ENCODE assay signal across 11 mouse cellular contexts in the genomic region with DNA sequence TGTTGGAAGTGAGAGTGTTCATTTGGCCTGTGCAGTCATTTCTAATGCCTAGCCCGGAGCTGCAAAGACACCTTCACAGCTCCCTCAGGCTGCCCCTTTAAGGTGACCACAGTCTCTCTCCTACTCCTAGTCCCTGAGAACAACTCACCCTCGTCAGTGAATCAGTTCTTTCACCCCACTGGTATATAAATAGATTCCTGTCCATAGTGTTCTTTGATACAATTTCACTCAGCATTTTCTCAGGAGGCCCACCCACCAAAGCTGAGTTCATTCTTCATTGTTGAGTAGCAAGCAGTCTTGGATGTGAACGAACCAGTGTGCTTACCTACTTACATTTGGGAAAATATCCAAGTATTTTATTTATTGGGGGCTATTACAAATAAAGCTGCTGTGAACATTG. TPM values are rescaled to one million over a fixed set of nuclear protein-coding genes. Genes with fewer than 3 reads are reported as not detected.
A peak's percentile ranks its signal among the peaks of the same experiment; 100 is the strongest.
DNase-seq lines count a peak whose midpoint lies in the region; ATAC-seq and TF ChIP-seq lines count a peak whose summit lies in the region.
"Had no signal": no experiment of that assay in that cellular context is flagged by ENCODE, and none has a peak within 500 bp of the region (broad histone marks: within the 10 kb centered on the region; RNA-seq: fewer than 3 reads in every experiment).

No protein-coding gene starts in this region.

- ATAC-seq in heart, embryonic 12.5 days (ENCODE audit: insufficient number of reproducible peaks, low FRiP score): no peak
- no peak for ATAC-seq in lung, embryonic 15.5 days (ENCODE audit: borderline replicate concordance, extremely low read depth, low FRiP score, low TSS enrichment)
- ATAC-seq in embryonic facial prominence, embryonic 13.5 days (ENCODE audit: insufficient number of reproducible peaks, insufficient read depth, low FRiP score, low TSS enrichment, low read depth): no peak

- no peak for TF ChIP-seq POLR2A in olfactory bulb, adult 2 months (IDR thresholded peaks at IDR 0.05; ENCODE audit: insufficient read depth, low read depth, low read length)

- no peak overlapping the region for H3K9ac ChIP-seq in heart, embryonic 12.5 days
- no peak overlapping the region for H3K9ac ChIP-seq in lung, embryonic 15.5 days
- no peak overlapping the region for H3K9ac ChIP-seq in embryonic facial prominence, embryonic 13.5 days
- H3K9ac ChIP-seq: hindbrain, embryonic 13.5 days had no signal

- H3K27ac ChIP-seq in heart, embryonic 12.5 days (ENCODE audit: poor library complexity, severe bottlenecking): peak overlapping the region; percentile 78
- peak overlapping the region; percentile 82 for H3K27ac ChIP-seq in lung, embryonic 15.5 days
- peak overlapping the region; percentile 84 for H3K27ac ChIP-seq in embryonic facial prominence, embryonic 13.5 days
- H3K27ac ChIP-seq in olfactory bulb, adult 2 months (ENCODE audit: insufficient read depth, low read depth, low read length): peak overlapping the region; percentile 31; the same call in 1 of the 2 replicates
- H3K27ac ChIP-seq: midbrain, embryonic 10.5 days had no signal

- WGBS in heart, embryonic 12.5 days: 37% methylated on average over 3 of the region's 3 CpGs
- 27% methylated on average over 3 of the region's 3 CpGs for WGBS in lung, embryonic 15.5 days
- WGBS in embryonic facial prominence, embryonic 13.5 days: 40% methylated on average over 3 of the region's 3 CpGs
- WGBS in olfactory bulb, adult 2 months: 33% methylated on average over 3 of the region's 3 CpGs

- H3K36me3 ChIP-seq in heart, embryonic 12.5 days: no peaks in the 10 kb centered on the region
- H3K36me3 ChIP-seq in lung, embryonic 15.5 days: no peaks in the 10 kb centered on the region
- no peaks in the 10 kb centered on the region for H3K36me3 ChIP-seq in embryonic facial prominence, embryonic 13.5 days
- H3K36me3 ChIP-seq: hindbrain, embryonic 13.5 days; midbrain, embryonic 10.5 days had no signal

- DNase-seq in heart, adult 11 months: no peak
- no peak for DNase-seq in lung, adult 18-20 months
- DNase-seq in adrenal gland, postnatal 14 days: no peak
- no peak for DNase-seq in cerebellum, postnatal 25 days
- DNase-seq: cerebellum, adult 9-10 months had no signal

- no peak overlapping the region for H3K4me2 ChIP-seq in heart, embryonic 12.5 days
- peak overlapping the region; percentile 29; the same call in 1 of the 2 replicates for H3K4me2 ChIP-seq in lung, embryonic 15.5 days
- H3K4me2 ChIP-seq in embryonic facial prominence, embryonic 13.5 days: no peak overlapping the region
- H3K4me2 ChIP-seq: hindbrain, embryonic 13.5 days had no signal

- H3K9me3 ChIP-seq in heart, embryonic 12.5 days (replicated peaks): no peaks in the 10 kb centered on the region
- no peaks in the 10 kb centered on the region for H3K9me3 ChIP-seq in lung, embryonic 15.5 days
- H3K9me3 ChIP-seq in embryonic facial prominence, embryonic 13.5 days: no peaks in the 10 kb centered on the region
- H3K9me3 ChIP-seq: hindbrain, embryonic 13.5 days; midbrain, embryonic 10.5 days had no signal

- H3K4me3 ChIP-seq in heart, embryonic 12.5 days: no peak overlapping the region
- no peak overlapping the region for H3K4me3 ChIP-seq in lung, embryonic 15.5 days
- no peak overlapping the region for H3K4me3 ChIP-seq in embryonic facial prominence, embryonic 13.5 days
- H3K4me3 ChIP-seq in olfactory bulb, adult 2 months (ENCODE audit: insufficient read depth, low read depth, low read length): no peak overlapping the region
- H3K4me3 ChIP-seq: hindbrain, embryonic 13.5 days; midbrain, embryonic 10.5 days had no signal

- peaks cover 26% of the 10 kb centered on the region for H3K4me1 ChIP-seq in heart, embryonic 12.5 days (replicated peaks)
- H3K4me1 ChIP-seq in lung, embryonic 15.5 days: peaks cover 18% of the 10 kb centered on the region
- H3K4me1 ChIP-seq in embryonic facial prominence, embryonic 13.5 days: peaks cover 19% of the 10 kb centered on the region
- H3K4me1 ChIP-seq in olfactory bulb, adult 2 months (ENCODE audit: control insufficient read depth, insufficient read depth, low read length): peaks cover 19% of the 10 kb centered on the region
- H3K4me1 ChIP-seq: hindbrain, embryonic 13.5 days had no signal

- no peaks in the 10 kb centered on the region for H3K27me3 ChIP-seq in heart, embryonic 12.5 days (replicated peaks)
- H3K27me3 ChIP-seq in lung, embryonic 15.5 days: no peaks in the 10 kb centered on the region
- no peaks in the 10 kb centered on the region for H3K27me3 ChIP-seq in embryonic facial prominence, embryonic 13.5 days
- H3K27me3 ChIP-seq: hindbrain, embryonic 13.5 days had no signal

- TF ChIP-seq CTCF in olfactory bulb, adult 2 months (IDR thresholded peaks at IDR 0.05; ENCODE audit: insufficient read depth, low read depth, low read length): no peak

RNA-seq across cellular contexts. Expression of a gene that starts 21.7 kb away (rescaled TPM):
- 24.0 and 24.7 TPM in 2 replicates for polyA plus RNA-seq in heart, embryonic 12.5 days (2016; fragmentation: Nextera tagmentation; extraction: Ambion mirVana)
- polyA plus RNA-seq in lung, embryonic 15.5 days (2015; fragmentation: Nextera tagmentation; extraction: Ambion mirVana): 30.1 and 30.3 TPM in 2 replicates
- polyA plus RNA-seq in embryonic facial prominence, embryonic 13.5 days (2015; fragmentation: Nextera tagmentation; extraction: Ambion mirVana): 43.1 and 45.0 TPM in 2 replicates
- not detected in 2 replicates for polyA plus RNA-seq in olfactory bulb, adult 2 months (2012; ENCODE audit: insufficient read depth, insufficient read length, low replicate concordance, missing spikeins)
- 13.4 and 18.8 TPM in 2 replicates for total RNA-seq in adrenal gland, postnatal 14 days (2021)

RNA-seq across cellular contexts. Expression of a gene that starts 25.0 kb away (rescaled TPM):
- 15.2 and 15.5 TPM in 2 replicates for polyA plus RNA-seq in heart, embryonic 12.5 days (2016; fragmentation: Nextera tagmentation; extraction: Ambion mirVana)
- 19.6 and 20.2 TPM in 2 replicates for polyA plus RNA-seq in lung, embryonic 15.5 days (2015; fragmentation: Nextera tagmentation; extraction: Ambion mirVana)
- 14.4 and 15.2 TPM in 2 replicates for polyA plus RNA-seq in embryonic facial prominence, embryonic 13.5 days (2015; fragmentation: Nextera tagmentation; extraction: Ambion mirVana)
- polyA plus RNA-seq in olfactory bulb, adult 2 months (2012; ENCODE audit: insufficient read depth, insufficient read length, low replicate concordance, missing spikeins): not detected in 2 replicates
- 21.4 and 26.8 TPM in 2 replicates for total RNA-seq in adrenal gland, postnatal 14 days (2021)

RNA-seq across cellular contexts. Expression of a gene that starts 38.4 kb away (rescaled TPM):
- polyA plus RNA-seq in heart, embryonic 12.5 days (2016; fragmentation: Nextera tagmentation; extraction: Ambion mirVana): 57.4 and 62.4 TPM in 2 replicates
- polyA plus RNA-seq in lung, embryonic 15.5 days (2015; fragmentation: Nextera tagmentation; extraction: Ambion mirVana): 48.4 and 49.4 TPM in 2 replicates
- polyA plus RNA-seq in embryonic facial prominence, embryonic 13.5 days (2015; fragmentation: Nextera tagmentation; extraction: Ambion mirVana): 30.9 and 41.8 TPM in 2 replicates
- not detected in 2 replicates for polyA plus RNA-seq in olfactory bulb, adult 2 months (2012; ENCODE audit: insufficient read depth, insufficient read length, low replicate concordance, missing spikeins)
- total RNA-seq in adrenal gland, postnatal 14 days (2021): 29.8 and 32.9 TPM in 2 replicates

Comparison
In these comparisons a context has a peak if more than half of its experiments do, and no peak if none do; other contexts are left out.
1. H3K27ac ChIP-seq: peak in every context shown above with its lines; median percentile 84 in embryonic facial prominence, embryonic 13.5 days; 82 in lung, embryonic 15.5 days; 78 in heart, embryonic 12.5 days; 31 in olfactory bulb, adult 2 months.
2. RNA of a gene that starts 21.7 kb away (polyA plus RNA-seq): 43.1 to 45.0 TPM in embryonic facial prominence, embryonic 13.5 days, 30.1 to 30.3 TPM in lung, embryonic 15.5 days and 24.0 to 24.7 TPM in heart, embryonic 12.5 days; not detected in olfactory bulb, adult 2 months; every median in the first group is over 10 times any median in the second.
3. RNA of a gene that starts 38.4 kb away (polyA plus RNA-seq): 57.4 to 62.4 TPM in heart, embryonic 12.5 days, 48.4 to 49.4 TPM in lung, embryonic 15.5 days and 30.9 to 41.8 TPM in embryonic facial prominence, embryonic 13.5 days; not detected in olfactory bulb, adult 2 months; every median in the first group is over 10 times any median in the second.